Mouse (Mus musculus) limb, embryonic 12.5 days (tissue): ENCODE data around the gene Gm11938. TPM values are rescaled to one million over a fixed set of nuclear protein-coding genes. Genes with fewer than 3 reads are reported as not detected.
A peak's percentile ranks its signal among the peaks of the same experiment; 100 is the strongest.

Experiments
- ATAC-seq: fragments of 200-750 bp; cut with Nextera tagmentation; 2 replicates; pipeline ENCODE4 v1.8.0; 2017; ENCODE audit warnings: low read depth, moderate TSS enrichment; ENCODE audit not compliant: insufficient number of reproducible peaks, insufficient read depth, low FRiP score, low TSS enrichment
- H3K27ac ChIP-seq: fragments of 300-500 bp; sonication (generic); 2 replicates; pipeline ENCODE4 v1.5.1; 2016; ENCODE audit warnings: mild to moderate bottlenecking, moderate library complexity
- H3K27me3 ChIP-seq: fragments of 300-500 bp; sonication (generic); 2 replicates; pipeline ENCODE4 v1.6.1; 2016; ENCODE audit warnings: mild to moderate bottlenecking, moderate library complexity
- H3K36me3 ChIP-seq: fragments of 300-500 bp; sonication (generic); 2 replicates; pipeline ENCODE4 v1.6.1; 2016; ENCODE audit warnings: mild to moderate bottlenecking, moderate library complexity
- H3K4me1 ChIP-seq: fragments of 300-500 bp; sonication (generic); replicated peaks from 2 replicates; pipeline ENCODE4 v1.6.1; 2016
- H3K4me2 ChIP-seq: fragments of 300-500 bp; sonication (generic); 2 replicates; pipeline ENCODE4 v1.6.1; 2016; ENCODE audit warnings: mild to moderate bottlenecking, moderate library complexity
- H3K4me3 ChIP-seq: fragments of 300-500 bp; sonication (generic); replicated peaks from 2 replicates; pipeline ENCODE4 v1.5.1; 2016; ENCODE audit warnings: mild to moderate bottlenecking
- H3K9ac ChIP-seq: fragments of 300-500 bp; sonication (generic); replicated peaks from 2 replicates; pipeline ENCODE4 v1.6.1; 2016; ENCODE audit warnings: mild to moderate bottlenecking, moderate library complexity
- H3K9me3 ChIP-seq: fragments of 300-500 bp; sonication (generic); 2 replicates; pipeline ENCODE4 v1.6.1; 2016; ENCODE audit warnings: mild to moderate bottlenecking, moderate library complexity
- WGBS: fragments of 180-500 bp; shearing (Covaris S2); methylation state at CpG from one replicate; pipeline ENCODE4 v1.1.7; 2016; 5-methylcytosine and 5-hydroxymethylcytosine counted together
- polyA plus RNA-seq: library from polyadenylated mRNA; unstranded; fragments of >200 nt; fragmentation: Nextera tagmentation; extraction: Ambion mirVana; gene quantifications from 2 replicates; pipeline ENCODE4 v1.2.1, GENCODE M21; 2016

The Gm11938 gene
- polyA plus RNA-seq, 1 experiment from 2014 or later = not detected

GRCm38 (mm10) chr11:99574106-99574505 lies 29.0 kb downstream of the Gm11938 start:
- no peaks in the 10 kb centered on the region for H3K4me1 ChIP-seq
- 5% methylated on average over 7 of the region's 7 CpGs for WGBS
- peak; percentile 52; the same call in 1 of the 2 replicates for ATAC-seq
- no peaks in the 10 kb centered on the region for H3K27me3 ChIP-seq
- H3K4me3 ChIP-seq = 0 out of 2 replicates have a peak overlapping the region, but pooled peaks have one; percentile 15
- peak overlapping the region; percentile 45 for H3K4me2 ChIP-seq
- H3K27ac ChIP-seq = no peak overlapping the region
- H3K9me3 ChIP-seq = no peaks in the 10 kb centered on the region
- peak overlapping the region; percentile 42; the same call in 1 of the 2 replicates for H3K9ac ChIP-seq
- no peaks in the 10 kb centered on the region for H3K36me3 ChIP-seq

- 75% methylated on average over 4 of the region's 4 CpGs for WGBS
- Histone ChIP-seq H3K36me3 (no peaks in the 10 kb centered on the region), H3K9me3 (no peaks in the 10 kb centered on the region), H3K4me3 (no peak overlapping the region), H3K4me1 (no peaks in the 10 kb centered on the region), H3K9ac (no peak overlapping the region), H3K27ac (no peak overlapping the region), H3K4me2 (no peak overlapping the region), H3K27me3 (no peaks in the 10 kb centered on the region)
- ATAC-seq = no peak
These were observed 29.9 kb downstream of the Gm11938 start for GRCm38 (mm10) chr11:99573164-99573563.

- Histone ChIP-seq H3K27me3 (peaks cover 3% of the 10 kb centered on the region; the same call in 1 of the 2 replicates), H3K9ac (no peak within 1 kb of the TSS), H3K4me1 (no peaks in the 10 kb centered on the region), H3K4me2 (no peak within 1 kb of the TSS), H3K27ac (no peak within 1 kb of the TSS), H3K36me3 (no peaks in the 10 kb centered on the region), H3K9me3 (no peaks in the 10 kb centered on the region), H3K4me3 (no peak within 1 kb of the TSS)
- WGBS = 71% methylated on average over 7 of the region's 7 CpGs
- ATAC-seq = no peak
These were observed 36.6 kb downstream of the Gm11938 start, which contains the start of gene Krtap3-1 for GRCm38 (mm10) chr11:99566530-99566929. Gene Krtap3-1 (minus strand): TSS chr11:99566630.

GRCm38 (mm10) chr11:99562580-99562979 lies 40.5 kb downstream of the Gm11938 start:
- no peak for ATAC-seq
- Histone ChIP-seq H3K4me3 (no peak overlapping the region), H3K27me3 (peaks cover 3% of the 10 kb centered on the region; the same call in 1 of the 2 replicates), H3K27ac (no peak overlapping the region), H3K36me3 (no peaks in the 10 kb centered on the region), H3K4me2 (no peak overlapping the region), H3K9me3 (no peaks in the 10 kb centered on the region), H3K4me1 (no peaks in the 10 kb centered on the region), H3K9ac (no peak overlapping the region)
- 85% methylated on average over 6 of the region's 6 CpGs for WGBS

- 89% methylated on average over 9 of the region's 9 CpGs for WGBS
- no peak within 1 kb of the TSS for H3K27ac ChIP-seq
- no peaks in the 10 kb centered on the region for H3K27me3 ChIP-seq
- H3K4me2 ChIP-seq = no peak within 1 kb of the TSS
- H3K4me1 ChIP-seq = no peaks in the 10 kb centered on the region
- no peaks in the 10 kb centered on the region for H3K9me3 ChIP-seq
- H3K9ac ChIP-seq = no peak within 1 kb of the TSS
- no peak for ATAC-seq
- H3K36me3 ChIP-seq = no peaks in the 10 kb centered on the region
- no peak within 1 kb of the TSS for H3K4me3 ChIP-seq
These were observed 43.7 kb downstream of the Gm11938 start, which contains the start of gene Gm11939 for GRCm38 (mm10) chr11:99559366-99559765. Gene Gm11939 (minus strand): TSS chr11:99559466.

GRCm38 (mm10) chr11:99557976-99558745 lies 44.9 kb downstream of the Gm11938 start:
- 89% methylated on average over 3 of the region's 3 CpGs for WGBS
- H3K4me1 ChIP-seq = no peaks in the 10 kb centered on the region
- ATAC-seq = no peak
- H3K4me2 ChIP-seq = no peak overlapping the region
- no peak overlapping the region for H3K9ac ChIP-seq
- no peak overlapping the region for H3K4me3 ChIP-seq
- H3K36me3 ChIP-seq = no peaks in the 10 kb centered on the region
- H3K27ac ChIP-seq = no peak overlapping the region
- H3K27me3 ChIP-seq = no peaks in the 10 kb centered on the region
- H3K9me3 ChIP-seq = no peaks in the 10 kb centered on the region

GRCm38 (mm10) chr11:99556753-99557152 lies 46.4 kb downstream of the Gm11938 start, which contains the start of gene Krtap3-2:
Gene Krtap3-2 (minus strand): TSS chr11:99556853.
- ATAC-seq = no peak
- Histone ChIP-seq H3K4me1 (no peaks in the 10 kb centered on the region), H3K9ac (no peak within 1 kb of the TSS), H3K4me3 (no peak within 1 kb of the TSS), H3K9me3 (no peaks in the 10 kb centered on the region), H3K4me2 (no peak within 1 kb of the TSS), H3K27ac (no peak within 1 kb of the TSS), H3K36me3 (no peaks in the 10 kb centered on the region), H3K27me3 (no peaks in the 10 kb centered on the region)
- 78% methylated on average over 2 of the region's 2 CpGs for WGBS

- H3K9me3 ChIP-seq = no peaks in the 10 kb centered on the region
- no peaks in the 10 kb centered on the region for H3K27me3 ChIP-seq
- H3K4me2 ChIP-seq = no peak overlapping the region
- H3K36me3 ChIP-seq = no peaks in the 10 kb centered on the region
- no peak overlapping the region for H3K27ac ChIP-seq
- H3K4me1 ChIP-seq = no peaks in the 10 kb centered on the region
- H3K9ac ChIP-seq = no peak overlapping the region
- 84% methylated on average over 2 of the region's 2 CpGs for WGBS
- H3K4me3 ChIP-seq = no peak overlapping the region
- no peak for ATAC-seq
These were observed 46.9 kb downstream of the Gm11938 start for GRCm38 (mm10) chr11:99556195-99556594.

Other genes with a start within 250 kb of the Gm11938 start
- gene Krt28, start 228.4 kb downstream of the Gm11938 start, polyA plus RNA-seq = 0.13 TPM in 1 of 2 replicates, not detected in the other
- gene Krt10, start 213.9 kb downstream of the Gm11938 start, polyA plus RNA-seq = 34.3 and 35.3 TPM in 2 replicates
- gene Krt12, start 181.0 kb downstream of the Gm11938 start, polyA plus RNA-seq = not detected in 2 replicates
- 0.18 and 0.42 TPM in 2 replicates for gene Krt20, start 165.2 kb downstream of the Gm11938 start, polyA plus RNA-seq
- 0.18 and 0.26 TPM in 2 replicates for gene Krt23, start 110.2 kb downstream of the Gm11938 start, polyA plus RNA-seq
- not detected in 2 replicates for gene Krt39, start 82.0 kb downstream of the Gm11938 start, polyA plus RNA-seq
- gene Krt40, start 60.1 kb downstream of the Gm11938 start, polyA plus RNA-seq = not detected in 2 replicates
- gene Krtap3-3, start 52.4 kb downstream of the Gm11938 start, polyA plus RNA-seq = not detected in 2 replicates
- gene Krtap3-2, start 46.5 kb downstream of the Gm11938 start, polyA plus RNA-seq = not detected in 2 replicates
- not detected in 2 replicates for gene Gm11939, start 43.8 kb downstream of the Gm11938 start, polyA plus RNA-seq
- gene Krtap3-1, start 36.7 kb downstream of the Gm11938 start, polyA plus RNA-seq = not detected in 2 replicates
- not detected in 2 replicates for gene Krtap1-5, start 22.3 kb downstream of the Gm11938 start, polyA plus RNA-seq
- not detected in 2 replicates for gene Krtap1-4, start 19.7 kb downstream of the Gm11938 start, polyA plus RNA-seq
- gene Krtap1-3, start 12.0 kb downstream of the Gm11938 start, polyA plus RNA-seq = not detected in 2 replicates
- not detected in 2 replicates for gene Krtap9-3, start 5.2 kb downstream of the Gm11938 start, polyA plus RNA-seq
- not detected in 2 replicates for gene Gm11937, start 6.9 kb upstream of the Gm11938 start, polyA plus RNA-seq
- not detected in 2 replicates for gene Krtap2-4, start 11.5 kb upstream of the Gm11938 start, polyA plus RNA-seq
- not detected in 2 replicates for gene Gm11562, start 17.1 kb upstream of the Gm11938 start, polyA plus RNA-seq
- not detected in 2 replicates for gene Krtap4-1, start 24.9 kb upstream of the Gm11938 start, polyA plus RNA-seq
- not detected in 2 replicates for gene Krtap4-2, start 31.8 kb upstream of the Gm11938 start, polyA plus RNA-seq
- not detected in 2 replicates for gene Krtap4-7, start 40.8 kb upstream of the Gm11938 start, polyA plus RNA-seq
- not detected in 2 replicates for gene Gm11555, start 46.9 kb upstream of the Gm11938 start, polyA plus RNA-seq
- not detected in 2 replicates for gene Gm11563, start 55.7 kb upstream of the Gm11938 start, polyA plus RNA-seq
- not detected in 2 replicates for gene Krtap4-6, start 62.7 kb upstream of the Gm11938 start, polyA plus RNA-seq
- gene Gm14190, start 87.4 kb upstream of the Gm11938 start, polyA plus RNA-seq = not detected in 2 replicates
- not detected in 2 replicates for gene Gm14180, start 131.0 kb upstream of the Gm11938 start, polyA plus RNA-seq
- gene Gm11595, start 169.6 kb upstream of the Gm11938 start, polyA plus RNA-seq = not detected in 2 replicates
- gene Krtap4-8, start 177.4 kb upstream of the Gm11938 start, polyA plus RNA-seq = not detected in 2 replicates
- gene Krtap4-9, start 181.9 kb upstream of the Gm11938 start, polyA plus RNA-seq = not detected in 2 replicates
- not detected in 2 replicates for gene Gm11596, start 190.2 kb upstream of the Gm11938 start, polyA plus RNA-seq
- gene Gm11569, start 195.6 kb upstream of the Gm11938 start, polyA plus RNA-seq = not detected in 2 replicates
- not detected in 2 replicates for gene Gm11554, start 201.1 kb upstream of the Gm11938 start, polyA plus RNA-seq
- not detected in 2 replicates for gene Krtap4-13, start 206.6 kb upstream of the Gm11938 start, polyA plus RNA-seq
- not detected in 2 replicates for gene Gm11564, start 212.4 kb upstream of the Gm11938 start, polyA plus RNA-seq
- gene 2300003K06Rik, start 234.8 kb upstream of the Gm11938 start, polyA plus RNA-seq = not detected in 2 replicates
- not detected in 2 replicates for gene Krtap4-16, start 248.3 kb upstream of the Gm11938 start, polyA plus RNA-seq